Mouse (Mus musculus): ENCODE results near the gene Tom1l2.

DNA sequence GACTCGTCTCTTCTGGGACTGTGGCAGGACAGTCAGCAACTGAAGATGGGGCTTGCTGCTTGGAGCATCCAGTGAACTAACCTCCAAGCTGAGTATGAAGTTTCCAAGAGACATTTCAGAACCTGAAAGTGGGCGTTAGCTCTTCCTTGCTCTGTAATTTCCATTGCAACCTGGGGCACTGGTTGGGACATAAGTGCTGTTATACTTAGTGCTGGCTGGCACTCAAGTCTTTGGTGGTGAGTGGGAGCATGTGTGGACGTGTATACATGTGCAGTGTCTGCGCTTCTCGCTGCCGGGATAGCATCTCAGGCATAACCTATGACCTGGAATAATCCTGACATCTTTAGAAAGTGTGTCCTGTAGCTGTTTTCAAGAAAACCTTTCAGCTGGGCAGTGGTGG, 38.6 kb upstream of the Tom1l2 start:
- no peak for TF ChIP-seq CTCF (IDR thresholded peaks at IDR 0.05)
- TF ChIP-seq EP300 (IDR thresholded peaks at IDR 0.05) = no peak
